12 mouse cellular contexts compared by ENCODE assay signal in genomic region chr11:102364570-102365371, GRCm38 (mm10). TPM values are rescaled to one million over a fixed set of nuclear protein-coding genes. Genes with fewer than 3 reads are reported as not detected.
DNase-seq lines count a peak whose midpoint lies in the region; ATAC-seq lines count a peak whose summit lies in the region.
"Had no signal": no experiment of that assay in that cellular context is flagged by ENCODE, and none has a peak within 500 bp of the region (broad histone marks: within the 10 kb centered on the region; RNA-seq: fewer than 3 reads in every experiment).

No protein-coding gene starts in this region.

- H3K4me1 ChIP-seq in heart, embryonic 12.5 days (replicated peaks) = peaks cover 3% of the 10 kb centered on the region; the same call in 1 of the 2 replicates
- peaks cover 69% of the 10 kb centered on the region for H3K4me1 ChIP-seq in liver, embryonic 15.5 days (replicated peaks)

- intact Hi-C loops in left cerebral cortex, postnatal 4 days (cut with DNase I) = no loop called here

- peak overlapping the region; percentile 59 for H3K27ac ChIP-seq in heart, embryonic 12.5 days (ENCODE audit: poor library complexity, severe bottlenecking)
- H3K27ac ChIP-seq in liver, embryonic 15.5 days (replicated peaks) = peak overlapping the region; percentile 99

- H3K4me3 ChIP-seq in heart, embryonic 12.5 days = peak overlapping the region; percentile 28
- H3K4me3 ChIP-seq in liver, embryonic 15.5 days (replicated peaks) = peak overlapping the region; percentile 81

- no peaks in the 10 kb centered on the region for H3K36me3 ChIP-seq in heart, embryonic 12.5 days
- peaks cover 40% of the 10 kb centered on the region for H3K36me3 ChIP-seq in liver, embryonic 15.5 days (replicated peaks)

- DNase-seq in heart, adult 18-20 months = no peak
- peak; percentile 78 for DNase-seq in spleen, adult 12 weeks (ENCODE audit: low spot score)
- DNase-seq in spleen, adult 18-20 months = no peak
- no peak for DNase-seq in left cerebral cortex, postnatal 4 days
- no peak for DNase-seq in cerebellum, postnatal 36 days
- DNase-seq in B cell, adult 2 months = no peak
- DNase-seq: cerebellum, adult 11 months; kidney, postnatal 25 days; midbrain, embryonic 14.5 days had no signal

- H3K4me2 ChIP-seq in heart, embryonic 12.5 days = no peak overlapping the region
- H3K4me2 ChIP-seq in liver, embryonic 15.5 days = peak overlapping the region; percentile 77

- 67% methylated on average over 14 of the region's 14 CpGs for WGBS in heart, embryonic 12.5 days
- 29% methylated on average over 14 of the region's 14 CpGs for WGBS in liver, embryonic 15.5 days (ENCODE audit: insufficient replicate concordance)

- peak; percentile 85 for ATAC-seq in heart, embryonic 12.5 days (ENCODE audit: insufficient number of reproducible peaks, low FRiP score)
- peak; percentile 87 for ATAC-seq in liver, embryonic 15.5 days (ENCODE audit: insufficient read depth)

- no peak overlapping the region; the same call in 1 of the 2 replicates for H3K9ac ChIP-seq in heart, embryonic 12.5 days
- H3K9ac ChIP-seq in liver, embryonic 15.5 days = peak overlapping the region; percentile 88

- peaks cover 30% of the 10 kb centered on the region; the same call in 1 of the 2 replicates for H3K27me3 ChIP-seq in heart, embryonic 12.5 days (replicated peaks)
- H3K27me3 ChIP-seq in liver, embryonic 15.5 days = peaks cover 28% of the 10 kb centered on the region

- H3K9me3 ChIP-seq in heart, embryonic 12.5 days (replicated peaks) = no peaks in the 10 kb centered on the region
- no peaks in the 10 kb centered on the region for H3K9me3 ChIP-seq in liver, embryonic 15.5 days (replicated peaks)

RNA-seq across cellular contexts. Expression of gene Slc4a1, which starts 1.2 kb away (rescaled TPM):
- 114 and 116 TPM in 2 replicates for polyA plus RNA-seq in heart, embryonic 12.5 days (2016; fragmentation: Nextera tagmentation; extraction: Ambion mirVana)
- 1 to 10 TPM; 1.4 to 2.3 TPM for total RNA-seq in heart, adult 18-20 months (2021)
- polyA plus RNA-seq in liver, embryonic 15.5 days (2015; fragmentation: Nextera tagmentation; extraction: Ambion mirVana) = 1,073 and 1,204 TPM in 2 replicates
- total RNA-seq in left cerebral cortex, postnatal 4 days (2021) = 1 to 10 TPM in 1 of 2 experiments, under 1 TPM in 1; 0.87 to 1.9 TPM
- polyA plus RNA-seq: testis, adult 2 months had no signal

RNA-seq across cellular contexts. Expression of gene Rundc3a, which starts 28.4 kb away (rescaled TPM):
- polyA plus RNA-seq in heart, embryonic 12.5 days (2016; fragmentation: Nextera tagmentation; extraction: Ambion mirVana) = 1.7 and 1.8 TPM in 2 replicates
- under 1 TPM in 1 of 2 experiments, not detected in 1; 0.64 TPM for total RNA-seq in heart, adult 18-20 months (2021)
- polyA plus RNA-seq in liver, embryonic 15.5 days (2015; fragmentation: Nextera tagmentation; extraction: Ambion mirVana) = 2.2 and 2.4 TPM in 2 replicates
- 100 to 1,000 TPM; 261 to 262 TPM for total RNA-seq in left cerebral cortex, postnatal 4 days (2021)

RNA-seq across cellular contexts. Expression of gene Slc25a39, which starts 43.0 kb away (rescaled TPM):
- 253 and 260 TPM in 2 replicates for polyA plus RNA-seq in heart, embryonic 12.5 days (2016; fragmentation: Nextera tagmentation; extraction: Ambion mirVana)
- 100 to 1,000 TPM; 187 to 194 TPM for total RNA-seq in heart, adult 18-20 months (2021)
- 451 and 525 TPM in 2 replicates for polyA plus RNA-seq in liver, embryonic 15.5 days (2015; fragmentation: Nextera tagmentation; extraction: Ambion mirVana)
- total RNA-seq in left cerebral cortex, postnatal 4 days (2021) = 10 to 100 TPM; 57.2 to 58.8 TPM

RNA-seq across cellular contexts. Expression of gene Ubtf, which starts 45.2 kb away (rescaled TPM):
- polyA plus RNA-seq in heart, embryonic 12.5 days (2016; fragmentation: Nextera tagmentation; extraction: Ambion mirVana) = 65.4 and 68.6 TPM in 2 replicates
- total RNA-seq in heart, adult 18-20 months (2021) = 10 to 100 TPM; 49.2 to 49.9 TPM
- polyA plus RNA-seq in liver, embryonic 15.5 days (2015; fragmentation: Nextera tagmentation; extraction: Ambion mirVana) = 50.9 and 55.2 TPM in 2 replicates
- 100 to 1,000 TPM; 113 to 115 TPM for total RNA-seq in left cerebral cortex, postnatal 4 days (2021)

Comparison
In these comparisons a context has a peak if more than half of its experiments do, and no peak if none do; other contexts are left out.
1. RNA of gene Rundc3a, which starts 28.4 kb away (total RNA-seq): 261 to 262 TPM in left cerebral cortex, postnatal 4 days; 0.64 TPM in heart, adult 18-20 months; every median in the first group is over 100 times any median in the second.